Mouse (Mus musculus): ENCODE measurements around the gene Dok4. TPM values are rescaled to one million over a fixed set of nuclear protein-coding genes. Genes with fewer than 3 reads are reported as not detected.

Gene Dok4
- polyA plus RNA-seq, 1 experiment from 2014 or later, result 14.6 TPM

DNA sequence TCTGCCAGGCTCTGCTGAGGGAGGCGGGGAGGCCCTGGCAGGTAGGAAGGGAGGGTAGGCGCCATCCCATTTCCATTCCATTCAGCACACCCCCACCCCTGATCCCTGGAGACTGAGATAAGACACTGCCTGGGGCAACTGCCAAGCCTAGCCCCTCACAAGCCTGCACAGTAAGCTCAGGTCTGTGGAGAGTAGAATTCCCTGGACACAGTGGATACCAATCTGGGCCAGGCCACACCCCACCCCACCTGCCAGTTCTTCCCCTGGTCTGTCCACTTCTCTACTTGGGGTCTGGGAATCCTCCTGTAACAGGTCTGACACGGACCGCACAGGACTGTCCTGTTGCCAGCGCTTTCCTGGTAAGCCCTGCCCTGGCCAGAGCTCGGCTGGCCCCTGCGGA lies 7.0 kb downstream of the Dok4 start:
- ATAC-seq (ENCODE audit: insufficient number of reproducible peaks, low FRiP score, low TSS enrichment, low read depth) (no peak), DNase-seq (ENCODE audit: low spot score) (no peak)
- Histone ChIP-seq H3K9ac (ENCODE audit: low read length) (no peak overlapping the region), H3K4me3 (ENCODE audit: low read depth, low read length) (no peak overlapping the region), H3K4me2 (ENCODE audit: low read depth, severe bottlenecking) (no peak overlapping the region), H3K27me3 (ENCODE audit: control insufficient read depth, insufficient read depth, low read length) (no peaks in the 10 kb centered on the region), H3K36me3 (ENCODE audit: control insufficient read depth, insufficient read depth, low read length) (no peaks in the 10 kb centered on the region), H3K27ac (replicated peaks; ENCODE audit: low read depth, low read length) (no peak overlapping the region), H3K9me3 (ENCODE audit: control insufficient read depth, low read length) (no peaks in the 10 kb centered on the region), H3K4me1 (ENCODE audit: control insufficient read depth, insufficient read depth, low read length) (peaks cover 21% of the 10 kb centered on the region)
- 61% methylated on average over 7 of the region's 7 CpGs for WGBS

- no peaks in the 10 kb centered on the region for H3K27me3 ChIP-seq (ENCODE audit: control insufficient read depth, insufficient read depth, low read length)
- H3K4me3 ChIP-seq (ENCODE audit: low read depth, low read length), result no peak overlapping the region
- peaks cover 13% of the 10 kb centered on the region for H3K4me1 ChIP-seq (ENCODE audit: control insufficient read depth, insufficient read depth, low read length)
- DNase-seq (ENCODE audit: low spot score), result no peak
- 84% methylated on average over 9 of the region's 9 CpGs for WGBS
- H3K9ac ChIP-seq (ENCODE audit: low read length), result no peak overlapping the region
- no peaks in the 10 kb centered on the region for H3K9me3 ChIP-seq (ENCODE audit: control insufficient read depth, low read length)
- H3K27ac ChIP-seq (replicated peaks; ENCODE audit: low read depth, low read length), result no peak overlapping the region
- peaks cover 3% of the 10 kb centered on the region for H3K36me3 ChIP-seq (ENCODE audit: control insufficient read depth, insufficient read depth, low read length)
- no peak for ATAC-seq (ENCODE audit: insufficient number of reproducible peaks, low FRiP score, low TSS enrichment, low read depth)
- no peak overlapping the region for H3K4me2 ChIP-seq (ENCODE audit: low read depth, severe bottlenecking)
Measured at GRCm38 (mm10) chr8:94866921-94867320, 9.2 kb downstream of the Dok4 start.

DNA sequence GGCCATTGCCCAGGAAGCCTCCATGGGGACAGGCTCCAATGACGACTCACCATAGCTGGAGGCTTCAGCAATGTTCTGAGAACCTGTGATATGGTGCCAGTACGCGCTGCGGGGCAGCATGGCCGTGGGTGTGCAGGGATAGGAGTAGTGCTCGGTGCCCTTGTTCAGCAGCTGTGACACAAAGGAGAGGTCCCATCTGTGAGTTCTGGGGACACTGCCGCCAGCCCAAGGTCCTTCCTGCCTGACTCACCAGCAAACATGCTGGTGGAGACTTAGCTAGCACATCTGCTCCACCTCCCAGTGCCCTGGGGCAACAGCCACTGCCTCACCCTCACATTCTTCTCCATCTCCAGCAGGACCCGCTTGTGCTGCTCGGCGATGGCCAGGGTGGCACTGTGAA lies 10.8 kb downstream of the Dok4 start:
- no peaks in the 10 kb centered on the region for H3K9me3 ChIP-seq (ENCODE audit: control insufficient read depth, low read length)
- WGBS, result 77% methylated on average over 10 of the region's 10 CpGs
- ATAC-seq (ENCODE audit: insufficient number of reproducible peaks, low FRiP score, low TSS enrichment, low read depth), result no peak
- peaks cover 1% of the 10 kb centered on the region; the same call in 1 of the 2 replicates for H3K4me1 ChIP-seq (ENCODE audit: control insufficient read depth, insufficient read depth, low read length)
- no peak overlapping the region for H3K4me3 ChIP-seq (ENCODE audit: low read depth, low read length)
- no peaks in the 10 kb centered on the region for H3K27me3 ChIP-seq (ENCODE audit: control insufficient read depth, insufficient read depth, low read length)
- H3K4me2 ChIP-seq (ENCODE audit: low read depth, severe bottlenecking), result no peak overlapping the region
- no peak for DNase-seq (ENCODE audit: low spot score)
- no peak overlapping the region for H3K9ac ChIP-seq (ENCODE audit: low read length)
- H3K36me3 ChIP-seq (ENCODE audit: control insufficient read depth, insufficient read depth, low read length), result peaks cover 5% of the 10 kb centered on the region
- H3K27ac ChIP-seq (replicated peaks; ENCODE audit: low read depth, low read length), result no peak overlapping the region

- Histone ChIP-seq H3K4me2 (ENCODE audit: low read depth, severe bottlenecking) (no peak overlapping the region), H3K4me3 (ENCODE audit: low read depth, low read length) (no peak overlapping the region), H3K4me1 (ENCODE audit: control insufficient read depth, insufficient read depth, low read length) (no peaks in the 10 kb centered on the region), H3K36me3 (ENCODE audit: control insufficient read depth, insufficient read depth, low read length) (peaks cover 5% of the 10 kb centered on the region), H3K9ac (ENCODE audit: low read length) (no peak overlapping the region), H3K27me3 (ENCODE audit: control insufficient read depth, insufficient read depth, low read length) (no peaks in the 10 kb centered on the region), H3K9me3 (ENCODE audit: control insufficient read depth, low read length) (no peaks in the 10 kb centered on the region), H3K27ac (replicated peaks; ENCODE audit: low read depth, low read length) (no peak overlapping the region)
- DNase-seq (ENCODE audit: low spot score), result no peak
- 77% methylated on average over 10 of the region's 10 CpGs for WGBS
- ATAC-seq (ENCODE audit: insufficient number of reproducible peaks, low FRiP score, low TSS enrichment, low read depth), result no peak
Measured at GRCm38 (mm10) chr8:94863897-94864673, 12.0 kb downstream of the Dok4 start.

- Histone ChIP-seq H3K4me1 (ENCODE audit: control insufficient read depth, insufficient read depth, low read length) (0 out of 2 replicates have a peak, but pooled peaks cover 3% of the 10 kb centered on the region), H3K27me3 (ENCODE audit: control insufficient read depth, insufficient read depth, low read length) (no peaks in the 10 kb centered on the region), H3K36me3 (ENCODE audit: control insufficient read depth, insufficient read depth, low read length) (peaks cover 5% of the 10 kb centered on the region), H3K4me2 (ENCODE audit: low read depth, severe bottlenecking) (no peak overlapping the region), H3K9me3 (ENCODE audit: control insufficient read depth, low read length) (no peaks in the 10 kb centered on the region), H3K27ac (replicated peaks; ENCODE audit: low read depth, low read length) (no peak overlapping the region), H3K4me3 (ENCODE audit: low read depth, low read length) (no peak overlapping the region), H3K9ac (ENCODE audit: low read length) (no peak overlapping the region)
- ATAC-seq (ENCODE audit: insufficient number of reproducible peaks, low FRiP score, low TSS enrichment, low read depth) (no peak), DNase-seq (ENCODE audit: low spot score) (no peak)
- 83% methylated on average over 12 of the region's 12 CpGs for WGBS
Measured at GRCm38 (mm10) chr8:94862487-94863220, 13.5 kb downstream of the Dok4 start.

DNA sequence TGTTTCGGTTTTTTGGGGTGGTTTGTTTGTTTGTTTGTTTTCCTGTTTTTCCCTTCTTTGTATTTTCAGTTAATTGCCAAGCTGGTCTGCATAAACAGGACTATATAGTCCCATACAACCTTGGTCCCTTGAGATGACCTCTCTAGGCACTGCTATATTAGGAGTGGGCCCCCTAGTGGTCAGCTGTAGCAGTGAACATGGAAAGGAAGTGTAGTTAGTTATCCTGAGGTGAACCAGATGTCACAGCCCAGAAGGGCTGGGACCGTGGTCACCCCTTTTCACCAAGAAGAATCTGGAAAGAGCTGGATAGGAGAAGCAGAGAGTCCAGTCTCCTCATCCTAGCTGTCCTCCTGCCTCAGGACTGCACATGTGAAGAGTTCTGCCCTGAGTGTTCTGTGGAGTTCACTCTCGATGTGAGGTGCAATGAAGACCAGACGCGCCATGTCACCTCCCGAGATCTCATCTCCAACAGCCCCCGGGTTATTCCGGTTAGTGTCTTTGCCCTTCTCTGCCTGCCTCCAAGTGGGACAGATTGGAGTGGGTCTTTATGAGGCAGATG lies 14.7 kb downstream of the Dok4 start:
- H3K36me3 ChIP-seq (ENCODE audit: control insufficient read depth, insufficient read depth, low read length), result peaks cover 5% of the 10 kb centered on the region

GRCm38 (mm10) chr8:94857346-94858173 lies 18.6 kb downstream of the Dok4 start, which contains the start of gene Polr2c:
TSS of gene Polr2c (plus strand) at chr8:94857450.
- Histone ChIP-seq H3K36me3 (ENCODE audit: control insufficient read depth, insufficient read depth, low read length) (peaks cover 6% of the 10 kb centered on the region), H3K9ac (ENCODE audit: low read length) (peak within 1 kb of the TSS; percentile 91), H3K27me3 (ENCODE audit: control insufficient read depth, insufficient read depth, low read length) (no peaks in the 10 kb centered on the region), H3K4me3 (ENCODE audit: low read depth, low read length) (peak within 1 kb of the TSS; percentile 96), H3K27ac (replicated peaks; ENCODE audit: low read depth, low read length) (peak within 1 kb of the TSS; percentile 55; the same call in 1 of the 2 replicates), H3K9me3 (ENCODE audit: control insufficient read depth, low read length) (no peaks in the 10 kb centered on the region), H3K4me1 (ENCODE audit: control insufficient read depth, insufficient read depth, low read length) (0 out of 2 replicates have a peak, but pooled peaks cover 3% of the 10 kb centered on the region), H3K4me2 (ENCODE audit: low read depth, severe bottlenecking) (peak within 1 kb of the TSS; percentile 78)
- DNase-seq (ENCODE audit: low spot score) (peak; percentile 96), ATAC-seq (ENCODE audit: insufficient number of reproducible peaks, low FRiP score, low TSS enrichment, low read depth) (peak; percentile 64)
- under 1% methylated on average over 67 of the region's 68 CpGs for WGBS

More for the DNA sequence above, 14.7 kb downstream of the Dok4 start:
- 0 out of 2 replicates have a peak, but pooled peaks cover 3% of the 10 kb centered on the region for H3K4me1 ChIP-seq (ENCODE audit: control insufficient read depth, insufficient read depth, low read length)
- no peaks in the 10 kb centered on the region for H3K9me3 ChIP-seq (ENCODE audit: control insufficient read depth, low read length)
- no peak overlapping the region for H3K4me3 ChIP-seq (ENCODE audit: low read depth, low read length)
- no peak overlapping the region for H3K4me2 ChIP-seq (ENCODE audit: low read depth, severe bottlenecking)
- H3K27ac ChIP-seq (replicated peaks; ENCODE audit: low read depth, low read length), result no peak overlapping the region
- ATAC-seq (ENCODE audit: insufficient number of reproducible peaks, low FRiP score, low TSS enrichment, low read depth), result no peak
- peak; percentile 80 for DNase-seq (ENCODE audit: low spot score)
- H3K27me3 ChIP-seq (ENCODE audit: control insufficient read depth, insufficient read depth, low read length), result no peaks in the 10 kb centered on the region
- 73% methylated on average over 8 of the region's 8 CpGs for WGBS
- H3K9ac ChIP-seq (ENCODE audit: low read length), result no peak overlapping the region

GRCm38 (mm10) chr8:94857011-94857345 lies 19.2 kb downstream of the Dok4 start:
- Histone ChIP-seq H3K9ac (ENCODE audit: low read length) (no peak overlapping the region), H3K4me2 (ENCODE audit: low read depth, severe bottlenecking) (no peak overlapping the region)

More at GRCm38 (mm10) chr8:94857011-94857345, 19.2 kb downstream of the Dok4 start:
- Histone ChIP-seq H3K27me3 (ENCODE audit: control insufficient read depth, insufficient read depth, low read length) (no peaks in the 10 kb centered on the region), H3K4me1 (ENCODE audit: control insufficient read depth, insufficient read depth, low read length) (0 out of 2 replicates have a peak, but pooled peaks cover 3% of the 10 kb centered on the region), H3K9me3 (ENCODE audit: control insufficient read depth, low read length) (no peaks in the 10 kb centered on the region), H3K27ac (replicated peaks; ENCODE audit: low read depth, low read length) (no peak overlapping the region), H3K36me3 (ENCODE audit: control insufficient read depth, insufficient read depth, low read length) (peaks cover 6% of the 10 kb centered on the region; the same call in 1 of the 2 replicates), H3K4me3 (ENCODE audit: low read depth, low read length) (peak overlapping the region; percentile 96)
- DNase-seq (ENCODE audit: low spot score), result no peak
- ATAC-seq (ENCODE audit: insufficient number of reproducible peaks, low FRiP score, low TSS enrichment, low read depth), result 0 out of 2 replicates have a peak, but pooled peaks have one; percentile 8
- 35% methylated on average over 5 of the region's 5 CpGs for WGBS
